Mouse (Mus musculus) spleen, adult 2 months (tissue): ENCODE measurements around the gene Tubb4b.

Source experiments
- CTCF ChIP-seq: fragments of 200-500 bp; IDR thresholded peaks from 2 replicates; pipeline ENCODE4 v1.5.1; 2011; ENCODE audit warnings: mild to moderate bottlenecking, inconsistent platforms; ENCODE audit not compliant: insufficient read depth, insufficient read length, insufficient replicate concordance; ENCODE audit errors: extremely low read depth
- POLR2A ChIP-seq: fragments of 200-500 bp; IDR thresholded peaks from 2 replicates; pipeline ENCODE4 v1.6.1; 2011; ENCODE audit warnings: low read depth, low read length, inconsistent platforms

- TF ChIP-seq CTCF (no peak), POLR2A (no peak)
Measured at GRCm38 (mm10) chr2:25238106-25238505, 13.6 kb upstream of the Tubb4b start.
